Mouse (Mus musculus) yolk sac, embryonic 10.5 days (tissue): ENCODE results near the gene Gstm1.
"Not testable (repeated sequence)": the region's sequence is repeated elsewhere in the genome, so short reads cannot be mapped to it uniquely, and the experiment has no call there.

ENCODE experiments used
- DNase-seq: peaks from one replicate; pipeline ENCODE4 v3.0.0-alpha.2; 2017; ENCODE audit warnings: low spot score

The Gstm1 gene

GRCm38 (mm10) chr3:108016468-108016867 lies 1.3 kb downstream of the Gstm1 start:
- not testable (repeated sequence) for DNase-seq

GRCm38 (mm10) chr3:108014974-108015346 lies 2.8 kb downstream of the Gstm1 start:
- DNase-seq = no peak

- DNase-seq = no peak
These were observed 3.4 kb downstream of the Gstm1 start for GRCm38 (mm10) chr3:108014098-108014973.

GRCm38 (mm10) chr3:108013331-108013871 lies 4.4 kb downstream of the Gstm1 start:
- DNase-seq = peak; percentile 33

- DNase-seq = no peak
These were observed 6.2 kb downstream of the Gstm1 start for GRCm38 (mm10) chr3:108011558-108011957.

GRCm38 (mm10) chr3:108010286-108010685 lies 7.5 kb downstream of the Gstm1 start:
- DNase-seq = no peak

- DNase-seq = no peak
These were observed 15.8 kb downstream of the Gstm1 start for GRCm38 (mm10) chr3:108002021-108002420.

GRCm38 (mm10) chr3:107999491-107999890 lies 18.3 kb downstream of the Gstm1 start:
- DNase-seq = no peak

- DNase-seq = no peak
These were observed 19.2 kb downstream of the Gstm1 start for GRCm38 (mm10) chr3:107998591-107998990.

GRCm38 (mm10) chr3:107996576-107996975 lies 21.2 kb downstream of the Gstm1 start:
- no peak for DNase-seq

GRCm38 (mm10) chr3:107995974-107996373 lies 21.8 kb downstream of the Gstm1 start:
- not testable (repeated sequence) for DNase-seq

- peak; percentile 46 for DNase-seq
These were observed 31.7 kb downstream of the Gstm1 start, which contains the start of gene Gstm2 for GRCm38 (mm10) chr3:107986041-107986562. Gene Gstm2 (minus strand): TSS chr3:107986453.

GRCm38 (mm10) chr3:107985141-107985540 lies 32.6 kb downstream of the Gstm1 start:
- not testable (repeated sequence) for DNase-seq

- DNase-seq = no peak
These were observed 33.3 kb downstream of the Gstm1 start for GRCm38 (mm10) chr3:107984471-107984870.

GRCm38 (mm10) chr3:107983771-107984170 lies 34.0 kb downstream of the Gstm1 start:
- DNase-seq = no peak

GRCm38 (mm10) chr3:107982726-107983125 lies 35.0 kb downstream of the Gstm1 start:
- DNase-seq = no peak

GRCm38 (mm10) chr3:107981261-107981660 lies 36.5 kb downstream of the Gstm1 start:
- no peak for DNase-seq

- DNase-seq = peak; percentile 77
These were observed 40.1 kb downstream of the Gstm1 start for GRCm38 (mm10) chr3:107977691-107978090.

GRCm38 (mm10) chr3:107974237-107974636 lies 43.5 kb downstream of the Gstm1 start:
- DNase-seq = no peak

GRCm38 (mm10) chr3:107972070-107972469 lies 45.7 kb downstream of the Gstm1 start:
- no peak for DNase-seq

GRCm38 (mm10) chr3:107971101-107971500 lies 46.7 kb downstream of the Gstm1 start:
- not testable (repeated sequence) for DNase-seq

GRCm38 (mm10) chr3:107968724-107969395 lies 48.9 kb downstream of the Gstm1 start, which contains the start of gene Gstm3:
Gene Gstm3 (minus strand): TSS chr3:107969283.
- DNase-seq = no peak
